Mouse (Mus musculus): Measurements from ENCODE around the gene 1700017B05Rik.
"Not testable (repeated sequence)": the region's sequence is repeated elsewhere in the genome, so short reads cannot be mapped to it uniquely, and the experiment has no call there.

Gene 1700017B05Rik

GRCm38 (mm10) chr9:57261913-57262794 lies at the start of gene 1700017B05Rik:
TSS of gene 1700017B05Rik (minus strand) at chr9:57262612.
- peak; percentile 55 to 73 for DNase-seq (ENCODE audit: low spot score in 2 of 2)

DNA sequence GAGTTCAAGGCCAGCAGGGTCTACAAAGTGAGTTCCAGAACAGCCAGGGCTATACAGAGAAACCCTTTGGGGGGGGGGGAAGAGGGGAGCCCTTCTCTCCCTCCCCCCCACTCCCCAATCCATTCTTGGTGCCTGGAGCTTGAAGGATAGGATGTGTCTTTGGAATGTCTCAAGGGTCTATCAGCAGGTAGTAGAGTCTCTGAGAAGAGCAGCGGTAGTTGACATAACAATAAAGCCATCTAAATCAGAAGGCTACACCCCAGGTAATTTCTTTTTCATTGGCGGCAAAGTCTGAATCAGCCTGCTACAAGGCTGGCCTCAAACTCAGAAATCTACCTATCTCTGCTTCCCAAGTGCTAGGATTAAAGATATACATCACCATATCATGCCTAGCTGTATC lies 48.5 kb upstream of the 1700017B05Rik start:
- DNase-seq (ENCODE audit: low spot score in 2 of 2): no peak

- DNase-seq (ENCODE audit: low spot score in 2 of 2): no peak
Observed at GRCm38 (mm10) chr9:57309353-57309752, 46.9 kb upstream of the 1700017B05Rik start.

- no peak for DNase-seq (ENCODE audit: low spot score in 2 of 2)
Observed at GRCm38 (mm10) chr9:57307456-57307855, 45.0 kb upstream of the 1700017B05Rik start.

DNA sequence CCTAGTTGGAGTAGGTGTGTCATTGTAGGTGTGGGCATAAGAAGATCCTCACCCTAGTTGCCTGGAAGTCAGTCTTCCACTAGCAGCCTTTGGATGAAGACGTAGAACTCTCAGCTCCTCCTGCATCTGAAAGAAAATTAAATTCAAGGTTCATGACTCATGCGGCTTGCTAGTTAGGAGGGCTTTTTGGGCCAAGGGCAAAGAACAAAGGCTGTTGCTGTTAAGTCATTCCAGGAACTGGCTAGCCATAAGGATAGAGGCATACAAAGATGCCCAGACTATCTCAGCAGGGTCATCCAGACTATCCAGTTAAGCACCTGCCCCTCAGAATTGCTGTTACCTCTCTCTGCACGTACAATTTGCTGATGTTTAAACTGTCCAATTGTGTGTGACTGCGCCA lies 42.3 kb upstream of the 1700017B05Rik start:
- DNase-seq (ENCODE audit: low spot score in 2 of 2): not testable (repeated sequence)

DNA sequence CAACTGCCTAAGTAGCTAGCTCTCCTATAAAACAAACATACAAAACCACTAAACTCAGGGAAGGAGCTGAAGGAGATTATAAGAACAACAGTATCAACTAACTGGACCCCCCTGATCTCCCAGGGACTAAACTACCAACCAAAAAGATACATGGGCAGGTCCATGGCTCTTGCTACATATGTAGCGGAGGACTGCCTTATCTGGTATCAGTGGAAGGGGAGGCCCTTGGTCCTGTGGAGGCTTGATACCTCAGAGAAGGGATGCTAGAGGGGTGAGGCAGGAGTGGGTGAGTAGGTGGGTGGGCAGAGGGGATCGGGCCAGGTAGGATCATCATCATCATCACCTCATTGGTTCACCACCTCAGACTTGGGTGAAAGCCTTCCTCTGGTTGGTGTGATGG lies 41.8 kb upstream of the 1700017B05Rik start:
- no peak for DNase-seq (ENCODE audit: low spot score in 2 of 2)

GRCm38 (mm10) chr9:57303356-57303755 lies 40.9 kb upstream of the 1700017B05Rik start:
- no peak for DNase-seq (ENCODE audit: low spot score in 2 of 2)

DNA sequence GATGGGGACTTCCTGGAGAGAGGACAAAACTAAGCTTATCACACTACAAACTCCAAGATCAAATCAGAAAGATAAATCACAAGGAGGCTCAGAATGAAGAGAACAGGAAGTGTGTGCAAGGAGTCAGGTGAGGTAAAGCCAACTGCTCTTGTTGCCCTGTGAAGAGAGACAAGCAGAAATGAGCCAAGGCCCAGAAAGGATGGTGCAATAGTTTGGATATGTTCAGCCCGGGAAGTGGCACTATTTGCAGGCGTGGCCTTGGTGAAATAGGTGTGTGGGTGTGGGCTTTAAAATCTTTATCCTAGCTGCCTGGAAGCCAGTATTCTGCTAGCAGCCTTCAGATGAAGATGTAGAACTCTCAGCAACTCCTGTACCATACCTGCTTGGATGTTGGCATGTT lies 38.4 kb upstream of the 1700017B05Rik start:
- no peak for DNase-seq (ENCODE audit: low spot score in 2 of 2)

DNA sequence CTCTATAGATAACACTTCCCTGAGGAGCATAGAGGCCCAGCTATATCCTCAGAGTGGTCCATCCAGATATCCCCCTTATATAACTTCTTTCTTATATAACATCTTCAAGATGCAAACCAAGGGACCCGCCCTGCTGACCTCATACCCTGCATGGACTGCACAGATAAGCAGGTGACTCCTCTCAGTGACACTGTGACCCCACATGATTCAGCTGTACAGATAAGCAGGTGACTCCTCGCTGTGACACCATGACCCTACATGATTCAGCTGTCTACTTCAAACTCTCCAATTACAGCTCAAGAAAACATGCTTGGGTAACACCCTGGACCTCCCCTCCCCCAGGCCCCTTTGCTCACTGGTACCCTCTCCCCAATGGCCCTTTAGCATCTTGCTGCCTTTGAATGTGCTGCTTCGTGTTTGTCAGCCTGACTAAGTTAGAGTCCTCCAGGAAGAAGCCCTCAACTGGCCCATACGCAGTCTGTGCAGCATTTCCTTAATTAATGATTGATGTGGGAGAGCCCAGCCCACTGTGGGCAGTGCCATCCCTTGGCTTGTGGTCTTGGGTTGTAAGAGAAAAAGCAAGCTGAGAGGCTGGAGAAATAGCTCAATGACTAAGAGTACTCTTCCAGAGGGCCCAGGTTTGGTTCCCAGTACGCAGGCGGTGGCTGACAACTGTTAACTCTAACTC lies 37.5 kb upstream of the 1700017B05Rik start:
- no peak for DNase-seq (ENCODE audit: low spot score in 2 of 2)

DNA sequence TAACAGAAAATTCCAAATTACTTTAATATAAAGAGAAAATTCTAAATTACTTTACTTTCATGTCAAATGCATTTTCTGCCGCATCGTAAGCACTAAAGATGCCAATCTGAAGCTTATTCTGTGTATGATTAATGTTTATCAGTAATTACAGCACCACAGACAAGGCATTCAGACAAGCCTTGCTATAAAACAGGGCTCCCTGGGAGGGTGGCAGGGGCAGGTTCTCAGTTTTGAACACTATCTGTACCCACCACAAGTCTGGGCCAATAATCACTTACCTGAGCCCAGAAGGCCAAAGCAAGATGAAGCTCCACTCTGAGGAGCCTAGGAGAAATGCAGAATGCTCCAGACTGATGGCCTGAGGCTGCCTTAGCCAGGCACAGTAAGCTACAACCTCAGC lies 35.5 kb upstream of the 1700017B05Rik start:
- DNase-seq (ENCODE audit: low spot score in 2 of 2): no peak

GRCm38 (mm10) chr9:57296277-57296676 lies 33.9 kb upstream of the 1700017B05Rik start:
- DNase-seq (ENCODE audit: low spot score in 2 of 2): no peak

GRCm38 (mm10) chr9:57295666-57296065 lies 33.3 kb upstream of the 1700017B05Rik start:
- DNase-seq (ENCODE audit: low spot score in 2 of 2): no peak

- DNase-seq (ENCODE audit: low spot score in 2 of 2): no peak
Observed at GRCm38 (mm10) chr9:57294905-57295304, 32.5 kb upstream of the 1700017B05Rik start.

GRCm38 (mm10) chr9:57287183-57287582 lies 24.8 kb upstream of the 1700017B05Rik start:
- DNase-seq (ENCODE audit: low spot score in 2 of 2): no peak

DNA sequence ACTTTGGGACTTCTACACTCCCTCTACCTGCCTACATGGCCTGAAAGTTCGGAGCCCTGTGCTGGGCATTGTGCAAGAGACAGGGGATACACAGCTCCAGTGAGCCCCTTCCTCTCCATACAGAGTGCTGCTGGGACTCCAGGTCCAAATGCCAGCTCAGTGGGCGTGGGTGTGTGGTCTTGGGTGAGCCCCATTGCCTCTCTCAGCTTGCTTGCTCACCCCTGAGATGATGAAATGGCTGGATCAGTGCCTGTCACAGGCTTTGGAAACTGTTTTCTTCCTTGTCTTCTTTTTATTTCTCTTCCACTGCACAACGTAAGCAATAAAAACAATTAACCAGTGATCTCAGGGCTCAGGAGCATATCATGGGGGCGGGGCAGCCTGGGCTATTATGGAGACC lies 20.9 kb upstream of the 1700017B05Rik start:
- DNase-seq (ENCODE audit: low spot score in 2 of 2): no peak

GRCm38 (mm10) chr9:57282686-57283085 lies 20.3 kb upstream of the 1700017B05Rik start:
- DNase-seq (ENCODE audit: low spot score in 2 of 2): no peak

- peak in 1 of 2 experiments; percentile 28 for DNase-seq (ENCODE audit: low spot score in 2 of 2)
Observed at GRCm38 (mm10) chr9:57281549-57281948, 19.1 kb upstream of the 1700017B05Rik start.

DNA sequence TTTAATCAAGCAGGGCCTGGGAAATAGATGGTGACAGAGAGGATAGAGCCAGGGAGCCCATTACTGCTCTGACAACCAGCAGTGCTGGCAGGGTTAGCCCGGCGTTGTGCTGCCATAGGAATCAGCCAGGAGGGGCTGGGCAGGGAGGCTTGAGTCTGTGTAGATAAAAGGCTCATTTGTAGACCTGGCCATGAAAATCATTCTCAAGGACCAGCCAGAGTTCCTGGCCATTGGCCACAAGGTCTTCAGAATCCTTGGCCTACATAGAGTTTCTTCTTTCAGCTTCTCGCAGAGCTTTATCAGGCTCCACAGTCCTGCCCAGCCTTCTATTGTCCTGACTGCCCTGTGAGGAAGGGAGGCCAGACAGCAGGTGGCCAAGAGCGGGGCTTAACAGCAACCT lies 17.0 kb upstream of the 1700017B05Rik start:
- DNase-seq (ENCODE audit: low spot score in 2 of 2): no peak

- DNase-seq (ENCODE audit: low spot score in 2 of 2): no peak
Observed at GRCm38 (mm10) chr9:57278268-57278667, 15.9 kb upstream of the 1700017B05Rik start.

- no peak for DNase-seq (ENCODE audit: low spot score in 2 of 2)
Observed at GRCm38 (mm10) chr9:57276311-57276710, 13.9 kb upstream of the 1700017B05Rik start.

DNA sequence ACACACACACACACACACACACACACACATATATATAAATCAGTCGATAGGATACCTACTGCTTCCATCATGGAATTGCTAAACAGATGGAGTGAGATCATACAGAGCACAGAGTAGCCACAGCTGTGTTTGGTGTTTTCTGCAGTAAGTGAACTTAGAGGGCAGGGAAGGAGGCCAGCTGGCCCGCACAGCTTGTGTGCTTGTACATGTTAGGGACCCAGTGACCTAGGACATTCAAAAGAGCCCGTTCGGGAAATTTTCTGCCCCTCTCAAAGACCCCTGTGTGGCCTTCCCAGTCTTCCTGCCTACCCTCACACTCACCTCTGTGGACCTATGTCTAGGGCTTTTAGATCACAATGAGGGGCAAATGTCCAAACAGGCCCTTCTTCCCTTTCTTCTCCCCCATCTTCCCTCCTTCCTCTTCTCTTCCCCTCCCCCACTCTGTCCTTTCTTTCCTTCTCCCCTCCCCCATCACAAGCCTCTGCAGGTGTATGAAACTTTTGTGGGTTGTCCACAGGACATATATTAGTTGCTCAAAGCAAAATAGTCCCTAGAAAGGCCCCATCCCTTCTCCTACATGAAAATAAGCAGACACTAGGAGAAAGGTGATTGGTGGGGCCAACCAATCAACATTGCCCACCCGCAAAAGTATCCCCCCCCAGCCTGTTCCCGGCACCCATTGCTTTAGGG lies 11.5 kb upstream of the 1700017B05Rik start:
- no peak for DNase-seq (ENCODE audit: low spot score in 2 of 2)
